Mouse (Mus musculus) G1E (cell line): Measurements from ENCODE around the gene Depdc1b.

ENCODE experiments used
- CTCF ChIP-seq: IDR thresholded peaks from 2 replicates; pipeline ENCODE4 v1.5.1; 2012; ENCODE audit warnings: low read depth, low read length, inconsistent platforms, mixed read lengths
- GATA1 ChIP-seq: IDR thresholded peaks from 2 replicates; pipeline ENCODE4 v1.6.1; 2012; ENCODE audit warnings: borderline replicate concordance, low read length, inconsistent platforms, mixed read lengths
- GATA2 ChIP-seq: IDR thresholded peaks from 2 replicates; pipeline ENCODE4 v1.6.1; 2012; ENCODE audit warnings: low read depth, low read length, inconsistent platforms, borderline replicate concordance
- TAL1 ChIP-seq: conservative IDR thresholded peaks from 2 replicates; pipeline ENCODE4 v1.6.1; 2012; ENCODE audit warnings: low read depth, low read length, inconsistent platforms, mixed read lengths

- no peak for TF ChIP-seq CTCF
- TF ChIP-seq TAL1 = no peak
- TF ChIP-seq GATA2 = no peak
- TF ChIP-seq GATA1 = no peak
These were observed 57.1 kb downstream of the Depdc1b start for GRCm38 (mm10) chr13:108373231-108373630.
